Mouse (Mus musculus) testis, postnatal 10 days (tissue): ENCODE measurements around the gene Dnajb1.

ENCODE experiments used
- DNase-seq: peaks from one replicate; pipeline ENCODE4 v3.0.0; 2021; ENCODE audit warnings: low spot score

Gene Dnajb1

DNA sequence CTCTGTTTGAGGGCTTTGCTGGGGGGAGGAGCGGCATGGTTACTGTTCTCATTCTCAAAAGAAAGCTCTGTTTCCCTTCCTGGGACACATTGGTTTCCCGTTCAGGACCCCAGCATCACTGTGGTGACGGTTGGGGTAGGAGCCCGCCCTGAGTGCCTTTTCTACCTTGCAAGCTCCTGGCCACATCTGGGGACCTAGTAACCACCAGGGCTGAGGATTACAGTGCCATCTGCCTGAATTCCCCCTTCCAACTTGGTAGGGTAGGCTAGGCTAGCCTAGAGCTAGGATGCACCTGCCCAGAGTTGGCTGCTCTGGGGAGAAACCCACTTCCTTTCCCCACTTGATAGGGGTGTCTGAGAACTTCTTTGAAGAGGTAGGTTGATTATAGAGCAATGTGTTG lies 3.9 kb downstream of the Dnajb1 start:
- peak; percentile 36 for DNase-seq

GRCm38 (mm10) chr8:83613695-83614094 lies 5.7 kb downstream of the Dnajb1 start:
- DNase-seq, result peak; percentile 23

DNA sequence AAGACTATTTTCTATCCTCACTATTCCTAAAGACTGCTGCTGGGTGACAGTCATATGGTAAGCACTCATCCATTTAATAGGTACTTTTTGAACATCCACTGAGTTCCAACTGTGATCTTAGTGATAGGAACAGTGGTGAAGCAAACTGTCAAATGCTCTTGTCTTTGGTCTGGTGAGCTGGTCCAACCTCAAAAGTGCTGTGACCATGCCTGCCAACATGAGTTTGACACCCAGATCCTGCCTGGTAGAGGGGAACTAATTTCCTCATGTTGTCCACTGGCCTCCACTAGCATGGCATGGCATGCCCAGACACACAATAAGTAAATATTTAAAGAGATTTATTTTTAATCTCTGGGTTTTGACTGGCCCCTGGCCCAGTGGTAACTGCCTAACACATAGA lies 8.6 kb downstream of the Dnajb1 start:
- DNase-seq, result no peak

DNA sequence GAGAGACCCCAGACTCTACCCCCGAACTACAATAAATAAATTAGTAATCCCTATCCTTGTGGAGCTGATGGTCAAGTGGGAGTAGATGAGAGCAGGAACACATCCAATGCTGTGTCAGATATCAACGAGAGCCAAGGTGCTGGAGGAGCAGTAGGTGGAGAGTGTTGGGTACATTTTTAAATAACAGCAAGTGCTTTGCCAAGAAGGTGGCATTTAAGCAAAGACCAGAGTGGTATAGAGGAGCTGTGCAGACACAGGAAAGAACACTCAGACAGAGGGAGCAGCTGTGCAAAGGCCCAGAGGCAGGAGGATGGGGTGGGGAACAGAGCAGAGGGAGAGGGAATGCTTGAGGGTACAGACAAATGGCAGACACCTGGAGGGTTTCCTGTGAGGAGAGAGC lies 9.1 kb downstream of the Dnajb1 start:
- no peak for DNase-seq

- DNase-seq, result no peak
These were observed 10.6 kb downstream of the Dnajb1 start for GRCm38 (mm10) chr8:83618566-83618965.

GRCm38 (mm10) chr8:83619568-83620285 lies 11.7 kb downstream of the Dnajb1 start:
- DNase-seq, result no peak

GRCm38 (mm10) chr8:83621691-83622388 lies 13.8 kb downstream of the Dnajb1 start:
- DNase-seq, result no peak

DNA sequence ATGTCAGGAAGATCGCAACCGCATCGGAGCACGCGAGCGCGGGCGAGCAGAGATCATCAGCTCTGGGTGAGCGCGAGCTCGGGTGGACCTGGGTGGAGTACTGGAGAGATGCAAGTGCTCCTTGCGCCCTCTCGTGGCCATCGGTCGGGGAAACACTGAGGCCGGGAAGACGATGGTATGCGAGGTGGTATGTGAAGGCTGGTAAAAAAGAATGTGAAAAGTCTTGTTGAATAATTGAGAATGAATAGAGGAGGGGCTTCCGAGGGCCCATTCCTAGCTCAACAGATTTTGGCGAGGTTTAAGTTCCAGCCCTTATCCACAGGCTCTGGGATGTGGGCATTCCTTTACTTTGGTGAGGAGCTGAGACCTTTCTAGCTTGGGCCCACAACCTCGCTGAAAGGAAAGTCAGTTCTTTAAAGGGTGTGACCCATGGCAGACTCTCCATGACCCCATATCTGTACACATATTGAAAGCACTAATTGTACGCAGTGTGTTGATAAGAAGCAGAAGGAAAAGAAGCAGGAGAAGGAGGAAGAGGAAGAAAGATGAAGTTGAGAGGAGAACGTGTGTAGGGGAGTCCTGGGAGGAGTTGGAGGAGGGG lies 14.5 kb downstream of the Dnajb1 start:
- peak; percentile 95 for DNase-seq

DNA sequence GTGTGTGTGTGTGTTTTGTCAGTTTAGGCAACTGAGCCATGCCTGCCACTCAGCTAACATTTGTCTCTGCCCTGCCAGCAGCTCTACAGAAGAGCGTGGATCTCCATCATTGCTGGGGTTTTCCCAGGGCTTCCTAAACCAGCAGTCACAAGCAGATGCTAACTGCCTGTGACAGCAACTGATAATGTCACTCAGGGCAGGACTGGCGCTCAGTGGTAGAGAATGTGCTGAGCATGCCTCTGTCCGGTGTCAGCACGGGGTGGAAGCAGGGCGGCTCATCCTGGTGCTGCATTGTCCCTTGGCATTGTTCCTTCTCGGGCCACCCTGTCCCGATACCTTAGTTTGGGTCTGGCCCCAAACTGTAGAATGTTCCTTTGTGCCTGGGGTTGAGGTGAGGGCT lies 15.6 kb downstream of the Dnajb1 start:
- DNase-seq, result no peak

DNA sequence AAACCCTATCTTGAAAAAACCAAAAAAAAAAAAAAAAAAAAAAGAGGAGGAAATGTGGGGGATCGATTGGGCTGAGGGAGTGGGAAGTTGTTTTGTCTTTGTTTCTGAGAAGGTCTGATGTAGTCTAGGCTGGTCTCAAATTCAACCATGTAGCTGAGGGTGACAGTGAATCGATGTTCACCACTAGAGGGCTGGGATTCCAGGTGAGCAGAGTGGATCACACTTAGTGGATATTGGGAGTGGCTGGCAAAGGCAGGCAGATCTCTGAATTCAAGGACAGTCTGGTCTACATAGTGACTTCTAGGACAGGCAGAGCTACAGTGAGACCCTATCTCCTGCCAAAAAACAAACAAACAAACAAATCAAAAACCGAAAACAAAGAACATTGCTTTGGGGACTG lies 16.7 kb downstream of the Dnajb1 start:
- DNase-seq, result no peak

DNA sequence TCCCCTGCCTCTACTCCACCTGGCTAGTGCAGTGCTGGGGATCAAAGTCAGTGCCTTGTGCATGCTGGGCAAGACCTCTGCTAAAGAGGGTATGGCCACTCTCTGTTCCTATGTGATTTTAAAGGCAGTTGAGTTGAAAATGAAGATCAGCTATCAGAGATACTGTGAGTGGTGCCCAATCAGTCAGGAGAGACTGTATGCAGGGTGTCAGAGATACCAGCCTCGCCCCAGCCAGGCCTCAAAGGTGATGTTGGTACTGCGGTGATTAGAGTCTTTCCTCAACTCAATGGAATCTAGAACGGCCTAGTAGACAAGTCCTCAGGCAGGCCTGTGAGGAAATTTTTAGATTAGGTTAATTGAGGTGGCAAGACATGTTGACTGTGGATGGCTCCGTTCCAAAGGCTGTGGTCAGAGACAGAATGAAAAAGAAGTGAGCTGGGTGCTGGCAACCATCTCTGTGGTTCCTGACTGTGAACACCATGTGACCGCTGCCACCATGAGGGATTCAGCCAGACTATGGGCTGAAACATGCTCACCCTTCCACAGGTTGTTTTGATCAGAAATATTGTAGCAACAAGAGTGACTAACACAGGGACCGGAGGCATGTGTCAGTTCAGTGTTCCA lies 17.8 kb downstream of the Dnajb1 start:
- DNase-seq, result no peak

- no peak for DNase-seq
These were observed 24.2 kb downstream of the Dnajb1 start for GRCm38 (mm10) chr8:83632083-83632707.

DNA sequence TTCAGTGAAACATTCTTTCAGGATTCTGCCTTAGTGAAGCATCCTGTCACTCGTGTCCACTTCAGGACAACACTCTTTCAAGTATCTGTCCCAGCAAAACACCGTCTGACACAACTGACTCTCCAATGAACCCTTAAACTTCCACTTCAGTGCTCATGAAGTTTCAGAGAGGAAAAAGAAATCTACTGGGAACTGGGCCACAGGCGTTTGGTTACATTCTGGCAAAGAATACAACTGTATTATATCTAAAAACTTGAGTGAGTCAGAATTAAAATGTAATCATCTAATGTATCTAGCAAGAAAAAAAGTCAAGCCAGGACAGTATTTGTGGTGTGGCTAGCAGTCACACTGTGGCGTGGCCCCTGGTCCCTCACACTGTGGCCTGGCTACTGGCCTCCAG lies 30.9 kb downstream of the Dnajb1 start:
- no peak for DNase-seq

GRCm38 (mm10) chr8:83639649-83640048 lies 31.7 kb downstream of the Dnajb1 start:
- DNase-seq, result no peak

GRCm38 (mm10) chr8:83647511-83647910 lies 39.5 kb downstream of the Dnajb1 start:
- no peak for DNase-seq

- DNase-seq, result no peak
These were observed 40.0 kb downstream of the Dnajb1 start for GRCm38 (mm10) chr8:83648031-83648430.

DNA sequence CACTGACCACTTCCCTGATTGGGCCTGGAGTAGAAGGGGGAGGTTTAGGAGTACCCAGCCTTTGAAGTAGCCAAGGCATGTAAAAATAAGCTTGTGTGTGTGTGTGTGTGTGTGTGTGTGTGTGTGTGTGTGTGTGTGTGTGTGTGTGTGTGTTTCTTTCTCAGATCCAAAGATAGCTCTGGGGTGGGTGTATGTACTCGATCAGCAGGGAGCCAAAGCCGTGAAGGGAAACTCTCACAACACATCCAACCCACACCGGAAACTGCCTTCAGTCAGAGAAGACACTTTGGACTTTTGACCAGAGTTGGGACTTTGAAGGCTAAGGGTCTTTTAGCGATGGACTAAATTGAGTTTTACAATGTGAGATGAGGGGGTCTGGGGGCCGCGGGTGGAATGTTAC lies 41.7 kb downstream of the Dnajb1 start:
- DNase-seq, result no peak

DNA sequence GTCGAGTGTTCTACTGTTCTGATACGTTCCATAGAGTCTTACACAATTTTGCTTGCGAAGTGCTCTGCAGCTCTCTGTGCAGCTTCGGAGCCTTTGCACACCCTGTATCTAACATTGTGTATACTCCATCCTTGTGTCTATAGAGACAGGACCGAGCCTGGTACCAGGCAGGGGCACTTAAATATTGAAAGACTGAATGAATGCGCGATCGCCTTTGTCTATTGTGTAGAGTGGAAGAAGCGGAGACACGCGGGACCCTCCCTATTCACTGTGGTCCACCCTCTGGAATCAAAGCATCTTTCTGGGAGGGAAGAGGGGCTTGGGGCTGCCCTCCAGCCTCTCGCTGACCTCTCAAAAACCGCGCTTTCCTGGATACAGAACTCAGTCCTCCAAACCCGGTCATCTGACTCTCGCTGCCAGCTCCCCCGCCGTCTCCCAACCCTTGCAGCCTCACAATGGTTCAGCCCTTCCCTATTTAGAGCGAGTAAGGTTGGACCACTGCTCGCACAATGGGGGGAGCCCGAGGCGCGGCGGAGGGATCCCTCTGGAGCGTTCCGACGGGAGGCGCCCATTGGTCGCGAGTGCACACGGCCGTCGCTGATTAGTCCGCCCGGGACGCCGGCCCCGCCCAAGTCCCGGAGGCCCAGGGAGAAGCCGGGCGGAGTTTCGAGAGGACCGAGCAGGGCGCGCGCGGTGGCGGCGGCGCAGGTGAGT lies 44.2 kb downstream of the Dnajb1 start, which contains the start of gene Gipc1:
Gene Gipc1, plus strand, starts transcription at position 648 of the 714 bp plus-strand sequence.
- DNase-seq, result peak; percentile 93

DNA sequence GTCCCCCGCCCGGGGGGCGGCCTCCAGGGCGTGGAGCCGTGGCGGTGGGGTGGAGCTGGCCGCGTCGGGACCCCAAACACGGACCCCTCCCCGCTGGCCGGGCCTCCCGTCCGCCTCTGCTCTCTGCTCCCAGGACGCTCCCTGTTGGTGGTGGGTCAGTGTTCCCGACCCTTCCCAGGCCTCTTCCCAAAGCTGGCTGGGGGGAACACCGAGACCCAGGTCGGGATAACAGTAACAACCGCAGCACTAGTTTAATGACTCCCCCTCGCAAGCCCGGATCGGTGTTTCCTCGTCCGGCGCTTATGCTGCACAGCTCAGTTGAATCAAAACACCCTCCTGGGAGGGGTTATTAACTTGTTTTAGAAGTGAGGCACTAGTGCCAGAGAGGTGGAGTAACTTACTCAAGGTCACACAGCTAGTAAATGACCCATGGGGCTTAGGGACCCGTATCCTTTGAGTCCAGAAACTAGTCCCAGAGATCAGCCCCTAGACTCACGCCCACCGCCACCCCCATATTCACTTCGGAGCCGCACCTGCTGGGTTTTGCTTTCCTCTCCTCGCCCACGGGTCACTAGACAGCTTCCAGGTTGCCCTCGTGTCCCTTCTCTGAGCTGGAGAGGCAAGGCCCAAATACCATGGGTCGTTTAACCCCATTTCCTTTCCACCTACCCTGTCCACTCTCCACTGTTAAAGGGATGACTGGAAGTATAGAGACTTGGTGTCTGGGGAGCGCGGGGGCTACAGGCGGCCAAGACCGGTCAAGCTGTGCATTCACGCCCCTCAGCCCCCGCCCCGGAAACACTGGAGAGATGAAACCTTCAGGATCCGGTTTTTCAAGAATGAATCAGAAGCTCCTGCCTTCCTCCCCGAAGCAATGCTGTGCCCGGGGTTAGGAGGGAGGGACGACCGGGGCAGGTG lies 45.0 kb downstream of the Dnajb1 start:
- peak; percentile 57 for DNase-seq

DNA sequence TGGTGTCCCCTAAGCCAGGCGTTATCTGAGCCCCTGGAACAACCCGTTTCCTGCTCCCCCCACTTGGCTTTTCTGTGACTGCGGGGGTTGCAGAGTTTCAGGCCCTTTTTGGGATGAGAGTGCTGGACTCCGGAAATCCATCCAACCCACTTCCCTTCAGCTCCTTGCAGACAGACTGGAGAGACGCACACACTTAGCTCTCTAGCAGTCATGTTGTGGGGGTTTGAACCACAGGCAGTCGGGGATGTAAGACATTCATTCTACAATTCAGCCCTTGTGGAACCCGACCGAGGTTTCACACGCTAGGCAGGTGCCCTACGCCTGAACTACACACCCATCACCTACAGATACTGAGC lies 45.6 kb downstream of the Dnajb1 start:
- no peak for DNase-seq

DNA sequence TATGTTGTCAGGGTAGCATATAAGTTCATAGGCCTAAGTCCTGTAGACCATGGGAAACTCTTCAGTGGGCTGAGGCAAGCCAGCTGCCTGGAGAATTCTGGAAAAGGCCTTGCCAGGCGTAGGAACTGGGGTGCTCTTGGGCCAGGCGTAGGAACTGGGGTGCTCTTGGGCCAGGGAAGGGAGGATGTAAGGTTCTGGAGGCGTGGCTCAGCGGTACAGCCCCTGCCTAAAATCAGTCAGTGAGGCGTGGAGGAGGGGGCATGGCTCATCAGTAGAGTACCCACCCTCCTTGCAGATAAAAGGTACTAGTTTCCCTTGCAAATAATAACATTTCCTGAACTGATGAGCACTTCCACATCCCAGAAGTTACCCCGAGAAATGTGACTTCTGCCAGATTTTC lies 46.7 kb downstream of the Dnajb1 start:
- DNase-seq, result peak; percentile 33
